Mouse (Mus musculus) lung, embryonic 15.5 days (tissue): ENCODE measurements at regions not wholly inside any gene's neighbourhood (a gene's known extent, or its start where the extent isn't known, plus 50 kb on each side); places are given as distances from the start of the nearest gene placed in this dataset.

Experiments used
- ATAC-seq: fragments of 200-750 bp; cut with Nextera tagmentation; 2 replicates; pipeline ENCODE4 v1.8.0; 2017; ENCODE audit warnings: moderate number of reproducible peaks, borderline replicate concordance; ENCODE audit not compliant: low FRiP score, low TSS enrichment; ENCODE audit errors: extremely low read depth
- H3K27ac ChIP-seq: fragments of 300-500 bp; sonication (generic); 2 replicates; pipeline ENCODE4 v1.5.1; 2015; ENCODE audit warnings: moderate library complexity, mild to moderate bottlenecking, inconsistent platforms
- H3K27me3 ChIP-seq: fragments of 300-500 bp; sonication (generic); 2 replicates; pipeline ENCODE4 v1.6.1; 2015; ENCODE audit warnings: inconsistent platforms
- H3K36me3 ChIP-seq: fragments of 300-500 bp; sonication (generic); 2 replicates; pipeline ENCODE4 v1.6.1; 2015; ENCODE audit warnings: inconsistent platforms
- H3K4me1 ChIP-seq: fragments of 300-500 bp; sonication (generic); 2 replicates; pipeline ENCODE4 v1.6.1; 2015; ENCODE audit warnings: inconsistent platforms
- H3K4me2 ChIP-seq: fragments of 300-500 bp; sonication (generic); 2 replicates; pipeline ENCODE4 v1.6.1; 2015; ENCODE audit warnings: inconsistent platforms, mild to moderate bottlenecking, moderate library complexity
- H3K4me3 ChIP-seq: fragments of 300-500 bp; sonication (generic); 2 replicates; pipeline ENCODE4 v1.5.1; 2015; ENCODE audit warnings: mild to moderate bottlenecking, inconsistent platforms
- H3K9ac ChIP-seq: fragments of 300-500 bp; sonication (generic); 2 replicates; pipeline ENCODE4 v1.6.1; 2015; ENCODE audit warnings: inconsistent platforms
- H3K9me3 ChIP-seq: fragments of 300-500 bp; sonication (generic); 2 replicates; pipeline ENCODE4 v1.6.1; 2016; ENCODE audit warnings: inconsistent platforms
- whole genome bisulfite sequencing: fragments of 180-500 bp; shearing (Covaris S2); methylation state at CpG from one replicate; pipeline ENCODE4 v1.1.7; 2015; 5-methylcytosine and 5-hydroxymethylcytosine counted together

GRCm38 (mm10) chr17:49149896-49150295 lies 217.7 kb downstream of the Lrfn2 start:
- Histone ChIP-seq H3K27ac (no peak overlapping the region), H3K36me3 (no peaks in the 10 kb centered on the region), H3K4me3 (no peak overlapping the region), H3K9ac (no peak overlapping the region), H3K4me1 (no peaks in the 10 kb centered on the region), H3K4me2 (no peak overlapping the region), H3K27me3 (no peaks in the 10 kb centered on the region), H3K9me3 (no peaks in the 10 kb centered on the region)
- 87% methylated on average over 4 of the region's 4 CpGs for WGBS
- no peak for ATAC-seq

- ATAC-seq = no peak
- 43% methylated on average over 3 of the region's 3 CpGs for WGBS
- Histone ChIP-seq H3K4me2 (no peak overlapping the region), H3K9me3 (no peaks in the 10 kb centered on the region), H3K36me3 (no peaks in the 10 kb centered on the region), H3K4me1 (no peaks in the 10 kb centered on the region), H3K9ac (no peak overlapping the region), H3K4me3 (no peak overlapping the region), H3K27ac (no peak overlapping the region), H3K27me3 (no peaks in the 10 kb centered on the region)
Observed at GRCm38 (mm10) chr17:49150971-49151422, 218.8 kb downstream of the Lrfn2 start.

- Histone ChIP-seq H3K36me3 (no peaks in the 10 kb centered on the region), H3K4me1 (no peaks in the 10 kb centered on the region), H3K27me3 (no peaks in the 10 kb centered on the region), H3K27ac (no peak overlapping the region), H3K4me2 (no peak overlapping the region), H3K4me3 (no peak overlapping the region), H3K9ac (no peak overlapping the region), H3K9me3 (no peaks in the 10 kb centered on the region)
- ATAC-seq = no peak
- 76% methylated on average over 9 of the region's 9 CpGs for WGBS
Observed at GRCm38 (mm10) chr17:49153994-49154393, 221.8 kb downstream of the Lrfn2 start.

GRCm38 (mm10) chr17:49155001-49155515 lies 222.9 kb downstream of the Lrfn2 start:
- no peaks in the 10 kb centered on the region for H3K4me1 ChIP-seq
- no peaks in the 10 kb centered on the region for H3K9me3 ChIP-seq
- WGBS = 72% methylated on average over 9 of the region's 9 CpGs
- no peak for ATAC-seq
- no peaks in the 10 kb centered on the region for H3K27me3 ChIP-seq
- H3K4me2 ChIP-seq = no peak overlapping the region
- no peak overlapping the region for H3K27ac ChIP-seq
- H3K36me3 ChIP-seq = no peaks in the 10 kb centered on the region
- H3K4me3 ChIP-seq = no peak overlapping the region
- no peak overlapping the region for H3K9ac ChIP-seq

GRCm38 (mm10) chr17:49157586-49157985 lies 225.4 kb downstream of the Lrfn2 start:
- no peaks in the 10 kb centered on the region for H3K9me3 ChIP-seq
- no peak for ATAC-seq
- no peak overlapping the region for H3K27ac ChIP-seq
- H3K4me1 ChIP-seq = no peaks in the 10 kb centered on the region
- H3K4me3 ChIP-seq = no peak overlapping the region
- 69% methylated on average over 2 of the region's 2 CpGs for WGBS
- H3K27me3 ChIP-seq = no peaks in the 10 kb centered on the region
- no peak overlapping the region for H3K9ac ChIP-seq
- H3K36me3 ChIP-seq = no peaks in the 10 kb centered on the region
- no peak overlapping the region for H3K4me2 ChIP-seq

- Histone ChIP-seq H3K27ac (no peak overlapping the region), H3K9ac (no peak overlapping the region), H3K4me1 (peaks cover 9% of the 10 kb centered on the region), H3K36me3 (no peaks in the 10 kb centered on the region), H3K27me3 (peaks cover 12% of the 10 kb centered on the region; the same call in 1 of the 2 replicates), H3K4me3 (peak overlapping the region; percentile 34), H3K4me2 (peak overlapping the region; percentile 74), H3K9me3 (no peaks in the 10 kb centered on the region)
- ATAC-seq = no peak
- 4% methylated on average over 20 of the region's 20 CpGs for WGBS
Observed at GRCm38 (mm10) chr17:49171252-49172047, 239.3 kb downstream of the Lrfn2 start.

- Histone ChIP-seq H3K4me1 (peaks cover 9% of the 10 kb centered on the region), H3K27me3 (peaks cover 12% of the 10 kb centered on the region; the same call in 1 of the 2 replicates), H3K4me2 (peak overlapping the region; percentile 74), H3K4me3 (peak overlapping the region; percentile 34), H3K9ac (no peak overlapping the region), H3K27ac (no peak overlapping the region), H3K9me3 (no peaks in the 10 kb centered on the region), H3K36me3 (no peaks in the 10 kb centered on the region)
- ATAC-seq = no peak
- WGBS = 13% methylated on average over 15 of the region's 15 CpGs
Observed at GRCm38 (mm10) chr17:49172052-49172799, 240.0 kb downstream of the Lrfn2 start.

GRCm38 (mm10) chr17:49172800-49173150 lies 240.6 kb downstream of the Lrfn2 start:
- Histone ChIP-seq H3K9me3 (no peaks in the 10 kb centered on the region), H3K27me3 (peaks cover 12% of the 10 kb centered on the region; the same call in 1 of the 2 replicates), H3K4me1 (peaks cover 9% of the 10 kb centered on the region), H3K9ac (no peak overlapping the region), H3K27ac (no peak overlapping the region), H3K36me3 (no peaks in the 10 kb centered on the region), H3K4me2 (no peak overlapping the region), H3K4me3 (no peak overlapping the region)
- no peak for ATAC-seq
- 71% methylated on average over 8 of the region's 8 CpGs for WGBS

GRCm38 (mm10) chr17:49177966-49178731 lies 246.0 kb downstream of the Lrfn2 start:
- no peaks in the 10 kb centered on the region for H3K4me1 ChIP-seq
- no peaks in the 10 kb centered on the region; the same call in 1 of the 2 replicates for H3K27me3 ChIP-seq
- H3K4me2 ChIP-seq = no peak overlapping the region
- no peaks in the 10 kb centered on the region for H3K36me3 ChIP-seq
- H3K9me3 ChIP-seq = no peaks in the 10 kb centered on the region
- H3K9ac ChIP-seq = no peak overlapping the region
- H3K4me3 ChIP-seq = no peak overlapping the region
- no peak overlapping the region for H3K27ac ChIP-seq
- WGBS = 62% methylated on average over 6 of the region's 6 CpGs
- ATAC-seq = no peak

- Histone ChIP-seq H3K9ac (no peak overlapping the region), H3K4me3 (no peak overlapping the region), H3K36me3 (no peaks in the 10 kb centered on the region), H3K9me3 (no peaks in the 10 kb centered on the region), H3K4me1 (no peaks in the 10 kb centered on the region), H3K27ac (no peak overlapping the region), H3K4me2 (no peak overlapping the region), H3K27me3 (no peaks in the 10 kb centered on the region; the same call in 1 of the 2 replicates)
- no peak for ATAC-seq
- WGBS = 10% methylated on average over 4 of the region's 4 CpGs
Observed at GRCm38 (mm10) chr17:49182485-49182884, 245.7 kb upstream of the Mocs1 start.

- H3K4me3 ChIP-seq = no peak overlapping the region
- H3K9ac ChIP-seq = no peak overlapping the region
- WGBS = 58% methylated on average over 3 of the region's 3 CpGs
- H3K4me1 ChIP-seq = no peaks in the 10 kb centered on the region
- no peaks in the 10 kb centered on the region for H3K9me3 ChIP-seq
- ATAC-seq = no peak
- no peak overlapping the region for H3K4me2 ChIP-seq
- H3K27me3 ChIP-seq = no peaks in the 10 kb centered on the region; the same call in 1 of the 2 replicates
- H3K36me3 ChIP-seq = no peaks in the 10 kb centered on the region
- no peak overlapping the region for H3K27ac ChIP-seq
Observed at GRCm38 (mm10) chr17:49183917-49184316, 244.2 kb upstream of the Mocs1 start.
